Mouse (Mus musculus): ENCODE results near the gene Gpatch4.

Gene Gpatch4

GRCm38 (mm10) chr3:88033506-88033905 lies 9.4 kb upstream of the Gpatch4 start:
- DNase-seq = no peak

GRCm38 (mm10) chr3:88035561-88036293 lies 7.2 kb upstream of the Gpatch4 start:
- DNase-seq = no peak

DNA sequence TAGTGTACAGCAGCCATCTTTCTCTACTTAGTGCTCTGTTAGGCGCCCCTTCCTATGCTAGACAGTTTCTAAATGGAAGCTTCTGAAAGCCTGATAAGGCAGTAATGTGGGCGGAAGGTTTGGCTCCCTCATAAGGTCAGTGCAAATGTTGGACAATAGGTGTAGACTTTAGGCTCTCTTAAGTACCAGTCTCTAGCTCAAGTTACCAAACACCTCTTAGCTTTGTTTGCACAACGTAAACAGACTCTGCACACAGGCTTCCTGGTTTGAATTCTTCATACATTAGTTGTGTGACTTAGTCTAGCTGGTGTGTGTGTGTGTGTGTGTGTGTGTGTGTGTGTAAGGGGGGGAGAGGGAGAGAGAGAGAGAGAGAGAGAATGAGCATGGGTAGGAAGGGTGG lies 6.6 kb downstream of the Gpatch4 start:
- DNase-seq = no peak

DNA sequence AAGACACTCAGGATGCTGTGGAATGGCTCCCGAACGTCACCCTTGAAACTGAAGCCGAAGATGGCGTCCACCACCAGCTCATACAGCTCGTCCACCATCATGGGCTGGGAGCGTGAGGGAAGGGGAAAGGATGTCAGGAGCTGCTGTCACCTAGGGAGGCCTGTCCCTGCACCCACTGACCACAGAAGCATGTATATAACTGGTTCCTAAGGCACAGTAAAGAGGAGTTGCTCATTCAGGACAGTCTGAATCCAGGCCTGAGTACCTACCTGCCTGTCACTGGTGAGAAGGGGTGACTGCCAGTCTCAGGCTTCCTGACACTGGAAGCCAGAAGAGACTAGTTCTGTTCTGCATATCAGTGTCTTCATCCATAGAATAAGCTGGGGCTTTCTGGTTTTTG lies 14.1 kb downstream of the Gpatch4 start:
- no peak for DNase-seq

GRCm38 (mm10) chr3:88057902-88058696 lies 15.2 kb downstream of the Gpatch4 start, which contains the start of gene Naxe:
TSS of gene Naxe (minus strand) at chr3:88058495.
- peak; percentile 87 to 91 for DNase-seq

DNA sequence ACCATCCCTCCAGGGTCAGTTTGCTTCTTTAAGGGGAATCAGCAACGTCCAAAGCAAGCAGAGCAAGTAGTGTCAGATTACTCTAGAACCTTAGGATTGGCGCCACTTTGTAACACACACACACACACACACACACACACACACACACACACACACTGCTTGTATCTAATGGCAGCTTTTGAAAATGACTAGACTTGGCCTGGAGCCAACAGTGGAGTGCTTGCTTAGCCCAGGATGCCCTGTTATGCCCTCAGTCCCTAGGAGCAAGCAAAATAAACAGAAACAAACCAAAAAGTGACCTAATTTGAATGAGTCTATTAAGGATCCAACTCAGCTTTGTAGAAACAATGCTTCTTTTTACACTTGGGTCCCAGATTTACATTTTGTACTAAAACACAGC lies 25.5 kb downstream of the Gpatch4 start:
- no peak for DNase-seq

DNA sequence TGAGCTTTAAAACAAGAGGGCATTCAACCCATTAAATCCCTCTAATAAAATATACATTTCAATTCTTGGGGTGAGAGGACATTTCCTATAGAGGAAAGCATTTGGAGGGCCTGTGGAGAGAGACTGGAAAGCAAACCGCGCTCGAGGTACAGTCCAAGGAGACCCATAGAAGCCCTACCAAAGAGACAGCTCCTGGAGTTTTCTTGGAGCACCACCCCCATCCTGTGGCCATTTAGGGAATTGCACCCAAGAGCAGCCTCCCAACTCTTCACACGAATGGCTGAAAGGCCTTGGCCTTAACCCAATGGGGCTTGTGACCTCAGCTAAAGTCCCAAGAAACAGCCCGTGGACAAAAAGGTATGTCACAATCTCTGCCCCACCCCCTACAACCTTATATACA lies 28.9 kb downstream of the Gpatch4 start:
- DNase-seq = peak; percentile 93 to 94

GRCm38 (mm10) chr3:88073631-88074030 lies 30.7 kb downstream of the Gpatch4 start:
- peak in 1 of 2 experiments; percentile 47 for DNase-seq

DNA sequence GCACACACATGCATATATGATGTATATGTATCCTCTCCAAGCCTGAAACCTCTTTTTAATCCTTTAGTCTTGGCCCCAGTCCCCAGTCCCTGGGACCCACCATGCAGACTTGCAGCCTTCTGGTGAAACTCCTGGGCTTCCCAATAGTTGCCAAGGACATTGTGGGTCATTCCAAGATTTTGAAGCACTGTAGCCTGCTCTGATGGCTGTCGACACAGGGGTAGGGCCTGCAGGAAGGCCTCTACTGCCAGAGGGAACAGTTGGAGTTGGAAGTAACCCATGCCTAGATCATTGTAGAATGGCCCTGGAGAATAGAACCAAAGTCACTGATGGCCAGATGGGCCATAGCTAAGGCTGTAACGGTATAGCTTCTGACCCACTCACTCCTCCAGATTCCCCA lies 31.4 kb downstream of the Gpatch4 start:
- DNase-seq = no peak

DNA sequence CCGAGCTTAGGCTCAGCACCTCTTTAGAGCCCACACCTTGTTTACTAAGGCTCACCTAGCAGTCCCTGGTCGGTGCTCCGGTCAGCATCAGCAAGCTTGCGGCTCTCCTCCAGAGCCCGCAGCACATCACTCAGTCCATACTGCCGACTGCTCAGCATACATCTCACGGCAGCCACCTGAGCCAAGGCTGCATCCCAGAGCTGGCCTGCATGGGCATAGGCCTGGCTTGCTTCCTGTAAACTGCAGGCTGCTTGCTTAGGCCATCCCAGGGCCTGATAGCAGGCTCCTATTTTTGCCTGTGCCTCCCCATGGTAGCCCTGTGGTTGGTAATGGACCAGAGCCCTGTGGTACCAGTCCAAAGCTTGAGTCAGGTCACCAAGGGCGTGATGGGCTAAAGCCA lies 31.9 kb downstream of the Gpatch4 start:
- DNase-seq = peak in 1 of 2 experiments; percentile 35

DNA sequence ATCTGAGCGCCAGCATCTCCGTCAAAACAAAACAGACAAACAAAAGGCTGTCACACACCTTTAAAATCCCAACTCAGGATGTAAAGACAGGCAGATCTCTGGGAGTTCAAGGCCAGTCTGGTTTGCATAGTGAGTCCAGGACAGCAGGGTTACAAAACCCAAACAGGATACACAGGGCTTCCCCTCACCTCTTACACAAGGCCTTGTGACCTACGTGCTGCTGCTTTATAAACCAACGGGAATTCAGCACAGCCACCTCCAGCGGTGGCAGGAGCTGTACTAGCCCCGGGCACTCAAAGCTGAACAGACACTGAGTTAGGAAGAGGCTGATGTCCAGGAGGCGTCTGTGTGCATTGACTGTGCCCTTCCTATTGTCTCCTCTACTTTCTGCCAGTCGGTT lies 34.5 kb downstream of the Gpatch4 start:
- DNase-seq = no peak

GRCm38 (mm10) chr3:88078204-88078603 lies 35.3 kb downstream of the Gpatch4 start, which contains the start of gene Ttc24:
TSS of gene Ttc24 (minus strand) at chr3:88078304.
- no peak for DNase-seq

GRCm38 (mm10) chr3:88081345-88082223 lies 38.7 kb downstream of the Gpatch4 start, which contains the start of gene Iqgap3:
TSS of gene Iqgap3 (plus strand) at chr3:88081971.
- peak; percentile 82 to 93 for DNase-seq

DNA sequence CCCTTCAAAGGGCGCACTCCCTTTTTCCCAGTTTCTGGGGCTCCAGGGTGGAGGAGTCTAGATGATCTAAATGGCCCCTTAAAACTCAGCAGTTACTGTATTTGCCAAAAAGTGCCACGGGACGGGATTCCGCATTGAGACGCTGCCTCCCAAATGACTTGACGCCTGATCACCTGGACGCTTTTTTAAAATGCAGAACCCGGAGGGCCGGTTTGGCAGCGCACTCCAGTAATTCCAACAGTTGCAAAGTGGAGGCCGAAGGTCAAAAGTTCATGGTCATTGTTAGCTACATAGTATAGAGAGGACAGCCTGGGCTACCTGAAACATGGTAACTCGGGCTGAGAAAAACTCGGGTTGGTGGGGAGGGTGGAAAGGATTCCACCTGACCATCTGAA lies 39.3 kb downstream of the Gpatch4 start:
- DNase-seq = no peak

DNA sequence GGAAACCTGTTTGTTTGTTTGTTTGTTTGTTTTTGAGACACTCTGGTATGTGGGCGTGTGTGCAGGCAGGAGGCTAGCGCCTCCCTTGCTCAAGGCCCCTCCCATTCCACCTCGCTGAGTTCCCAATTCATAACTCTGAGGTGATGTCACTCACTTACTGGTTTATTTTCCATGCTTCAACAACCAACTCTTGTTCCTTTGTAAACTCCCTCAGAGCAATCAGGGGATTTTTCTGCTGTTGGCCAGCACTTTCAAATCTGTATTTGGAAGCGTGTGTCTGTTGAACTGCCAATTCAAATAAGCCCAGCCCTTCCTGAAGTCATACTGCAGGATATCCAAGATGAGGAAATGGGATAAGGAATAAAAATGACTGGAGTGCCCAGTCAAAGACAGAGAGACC lies 39.8 kb downstream of the Gpatch4 start:
- no peak for DNase-seq

DNA sequence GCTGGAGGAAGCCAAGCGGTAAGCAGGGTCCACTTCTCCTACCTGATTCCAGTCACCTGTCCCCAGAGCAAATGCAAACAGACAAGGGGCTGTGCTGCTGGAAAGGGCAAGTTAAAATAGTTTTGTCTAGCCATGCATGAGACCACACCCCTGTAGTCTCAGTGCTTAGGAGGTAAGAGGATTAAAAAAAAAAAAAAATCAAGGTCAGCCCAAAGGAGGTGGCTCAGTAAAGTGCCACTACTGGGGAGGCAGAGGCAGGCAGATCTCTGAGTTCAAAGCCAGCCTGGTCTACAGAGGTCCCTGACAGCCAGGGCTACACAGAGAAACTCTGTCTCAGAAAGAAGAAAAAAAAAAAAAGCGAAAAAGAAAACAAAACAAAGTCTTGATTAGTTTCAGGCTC lies 41.1 kb downstream of the Gpatch4 start:
- DNase-seq = no peak

- DNase-seq = no peak
Observed at GRCm38 (mm10) chr3:88085459-88085858, 42.6 kb downstream of the Gpatch4 start.

DNA sequence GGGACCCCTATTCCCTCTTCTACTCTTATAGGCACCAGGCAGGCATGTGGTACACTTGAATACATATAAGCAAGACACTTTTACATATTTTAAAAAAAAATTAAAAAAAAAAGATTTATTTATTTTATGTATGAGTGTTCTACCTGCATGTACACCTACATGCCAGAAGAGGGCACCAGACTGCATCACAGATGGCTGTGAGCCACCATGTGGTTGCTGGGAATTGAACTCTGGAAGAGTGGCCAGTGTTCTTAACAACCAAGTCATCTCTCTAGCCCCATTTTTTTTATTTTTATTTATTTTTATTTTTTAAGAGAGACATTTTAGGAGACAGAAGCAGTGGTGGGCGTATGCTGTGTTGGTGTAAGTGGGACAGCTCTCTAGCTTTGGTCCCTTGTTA lies 44.8 kb downstream of the Gpatch4 start:
- peak; percentile 35 to 57 for DNase-seq

- DNase-seq = no peak
Observed at GRCm38 (mm10) chr3:88090106-88090505, 47.2 kb downstream of the Gpatch4 start.

DNA sequence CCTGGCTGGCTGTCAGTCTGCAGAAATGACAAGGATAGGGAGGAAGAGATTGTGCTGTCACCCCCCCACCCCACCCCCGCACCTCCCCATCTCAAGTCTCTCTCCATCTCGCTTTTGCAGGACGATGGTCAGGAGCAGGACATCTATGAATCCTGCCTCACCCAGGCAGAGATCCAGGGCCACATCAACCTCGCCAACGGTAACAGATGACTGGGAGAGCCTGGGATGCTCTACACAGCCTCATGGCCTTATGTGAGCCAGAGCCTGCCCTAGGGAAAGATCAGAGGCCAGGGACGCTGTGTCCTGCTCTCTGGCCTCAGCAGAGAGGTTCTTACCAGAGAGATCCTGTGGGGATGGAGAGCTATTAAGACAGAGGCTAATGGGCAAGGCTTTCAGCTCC lies 47.7 kb downstream of the Gpatch4 start:
- DNase-seq = peak; percentile 32 to 53

DNA sequence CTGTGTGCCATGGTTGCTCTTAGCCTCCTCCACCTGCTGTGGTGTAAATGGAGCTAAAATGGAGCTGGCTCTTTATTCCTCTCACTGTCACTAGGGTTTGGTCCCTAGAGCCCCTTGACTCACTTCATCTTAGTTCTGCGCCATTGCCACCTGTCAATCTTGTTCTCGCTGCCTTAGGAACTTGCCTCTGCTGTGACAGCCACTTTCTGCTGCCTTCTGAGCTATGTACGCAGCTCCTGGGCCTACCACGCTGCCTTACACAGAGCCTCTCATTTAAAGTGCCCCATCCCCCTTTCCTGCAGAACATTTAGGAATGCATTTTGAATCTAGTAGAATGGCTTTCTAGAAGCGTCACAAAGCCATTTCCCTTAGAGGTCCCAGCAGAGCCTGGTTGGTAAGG lies 51.2 kb downstream of the Gpatch4 start:
- DNase-seq = no peak

DNA sequence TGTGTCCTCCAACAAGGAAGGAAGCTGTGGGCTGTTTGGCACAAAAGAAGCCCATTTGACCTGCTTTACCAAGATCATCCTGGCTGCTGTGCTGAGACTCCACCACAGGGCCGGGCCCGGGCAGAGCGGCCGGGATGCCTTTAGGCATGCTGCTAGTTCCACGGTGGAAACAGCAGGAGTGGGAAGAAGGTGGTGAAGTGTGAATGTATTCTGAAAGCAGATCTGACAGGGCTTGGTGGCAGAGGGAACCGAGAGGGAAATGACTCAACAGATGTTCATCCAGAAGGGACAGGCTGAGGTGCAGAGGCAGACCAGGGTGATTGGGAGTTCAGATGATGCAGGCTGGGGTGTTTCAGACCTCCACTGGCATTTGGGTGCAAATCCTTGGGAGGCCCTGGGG lies 54.8 kb downstream of the Gpatch4 start:
- no peak for DNase-seq

DNA sequence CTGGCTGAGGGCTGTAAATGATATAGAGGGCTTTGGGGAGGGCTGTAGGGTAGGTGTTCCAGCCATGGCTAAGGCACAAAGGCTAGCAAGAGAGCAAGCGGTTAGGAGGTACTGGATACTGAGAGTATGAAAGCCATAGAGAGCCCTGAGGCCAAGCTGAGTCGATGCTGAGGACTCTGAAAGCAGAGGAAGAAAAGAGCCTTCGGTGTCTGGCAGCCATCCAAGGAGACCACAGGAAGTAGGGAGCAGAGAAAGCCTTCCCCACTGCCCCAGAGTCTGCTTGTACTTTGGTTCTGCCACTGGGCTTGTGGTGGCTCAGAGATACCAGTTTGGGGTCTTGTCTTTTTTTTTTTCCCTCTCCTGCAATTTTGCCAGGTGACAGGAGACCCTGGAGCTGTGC lies 57.3 kb downstream of the Gpatch4 start:
- DNase-seq = no peak
